Mouse (Mus musculus) CH12.LX (cell line): ENCODE data around the gene Slc9c1. TPM values are rescaled to one million over a fixed set of nuclear protein-coding genes. Genes with fewer than 3 reads are reported as not detected.

Experiments
- DNase-seq: peaks from one replicate; pipeline ENCODE4 v3.0.0-alpha.2; 2013; ENCODE audit errors: extremely low read depth
- H3K27ac ChIP-seq: 2 replicates; pipeline ENCODE4 v1.5.1; 2012; ENCODE audit warnings: low read depth, mild to moderate bottlenecking, control low read depth, moderate library complexity; ENCODE audit not compliant: insufficient read depth
- H3K27me3 ChIP-seq: replicated peaks from 2 replicates; pipeline ENCODE3; 2012; ENCODE audit warnings: inconsistent platforms
- H3K36me3 ChIP-seq, 2 experiments: replicated peaks in 1 of 2; 2 replicates each; pipeline versions ENCODE3 to v1.6.1; 2012; ENCODE audit warnings: inconsistent platforms in 1 of 2, low read length in 1 of 2, mild to moderate bottlenecking in 1 of 2, mixed read lengths in 1 of 2, moderate library complexity in 1 of 2; ENCODE audit not compliant: control insufficient read depth in 1 of 2, insufficient read depth in 1 of 2
- H3K4me1 ChIP-seq, 2 experiments: 2 replicates each; pipeline ENCODE4 v1.6.1; 2012; ENCODE audit warnings: inconsistent platforms in 1 of 2, moderate library complexity in 1 of 2; ENCODE audit not compliant: insufficient read depth in 2 of 2, control insufficient read depth in 1 of 2
- H3K4me2 ChIP-seq: 2 replicates; pipeline ENCODE4 v1.6.1; 2012; ENCODE audit warnings: low read depth, mild to moderate bottlenecking, control low read depth; ENCODE audit not compliant: poor library complexity, insufficient read depth, severe bottlenecking
- H3K4me3 ChIP-seq, 3 experiments: fragments of 150-350 bp in 1 of 3; sonication (generic) in 1 of 3; replicated peaks in 1 of 3; 2 replicates each; pipeline versions ENCODE3 to v1.5.1; 2011 to 2012; ENCODE audit warnings: low read depth in 2 of 3, low read length in 2 of 3, mild to moderate bottlenecking in 2 of 3, moderate library complexity in 2 of 3, control low read depth in 1 of 3, improper control_type of control experiment in 1 of 3, inconsistent platforms in 1 of 3, mixed read lengths in 1 of 3; ENCODE audit not compliant: poor library complexity in 1 of 3
- H3K79me2 ChIP-seq: replicated peaks from 2 replicates; pipeline ENCODE4 v1.6.1; 2012; ENCODE audit warnings: mild to moderate bottlenecking, moderate library complexity; ENCODE audit not compliant: control insufficient read depth, poor library complexity, insufficient read depth, severe bottlenecking; ENCODE audit errors: extremely low read depth
- H3K9ac ChIP-seq: 2 replicates; pipeline ENCODE4 v1.6.1; 2012; ENCODE audit warnings: low read depth, mild to moderate bottlenecking, control low read depth, moderate library complexity; ENCODE audit not compliant: insufficient read depth
- H3K9me3 ChIP-seq: replicated peaks from 2 replicates; pipeline ENCODE3; 2012; ENCODE audit warnings: low read length, inconsistent platforms, mixed read lengths
- CHD1 ChIP-seq: IDR thresholded peaks from 2 replicates; pipeline ENCODE4 v1.6.1; 2012; ENCODE audit warnings: low read depth, low read length, improper control_type of control experiment, inconsistent platforms
- CHD2 ChIP-seq: IDR thresholded peaks from 2 replicates; pipeline ENCODE4 v1.6.1; 2011; ENCODE audit warnings: low read length, improper control_type of control experiment
- E2F4 ChIP-seq: IDR thresholded peaks from 2 replicates; pipeline ENCODE4 v1.6.1; 2011; ENCODE audit warnings: low read depth, low read length, improper control_type of control experiment; ENCODE audit not compliant: insufficient replicate concordance
- GABPA ChIP-seq: IDR thresholded peaks from 2 replicates; pipeline ENCODE4 v1.6.1; 2012; ENCODE audit warnings: low read depth, low read length, improper control_type of control experiment, inconsistent platforms; ENCODE audit not compliant: insufficient replicate concordance
- IRF4 ChIP-seq: IDR thresholded peaks from 2 replicates; pipeline ENCODE4 v1.6.1; 2014; ENCODE audit warnings: low read depth, mild to moderate bottlenecking, inconsistent platforms, low read length, improper control_type of control experiment
- JUN ChIP-seq: IDR thresholded peaks from 2 replicates; pipeline ENCODE4 v1.6.1; 2011; ENCODE audit warnings: low read depth, mild to moderate bottlenecking, low read length, improper control_type of control experiment, moderate library complexity; ENCODE audit not compliant: insufficient read depth
- MAX ChIP-seq: IDR thresholded peaks from 2 replicates; pipeline ENCODE4 v1.6.1; 2011; ENCODE audit warnings: low read length, improper control_type of control experiment
- MAZ ChIP-seq: IDR thresholded peaks from 2 replicates; pipeline ENCODE4 v1.6.1; 2012; ENCODE audit warnings: low read depth, mild to moderate bottlenecking, inconsistent platforms, low read length, improper control_type of control experiment, moderate library complexity
- MEF2A ChIP-seq: IDR thresholded peaks from 2 replicates; pipeline ENCODE4 v1.6.1; 2014; ENCODE audit warnings: low read depth, mild to moderate bottlenecking, inconsistent platforms, low read length, improper control_type of control experiment, borderline replicate concordance
- NELFE ChIP-seq: IDR thresholded peaks from 2 replicates; pipeline ENCODE4 v1.6.1; 2011; ENCODE audit warnings: low read depth, low read length, improper control_type of control experiment
- PAX5 ChIP-seq: IDR thresholded peaks from 2 replicates; pipeline ENCODE4 v1.6.1; 2012; ENCODE audit warnings: low read length, inconsistent platforms, mixed read lengths
- POLR2A ChIP-seq: IDR thresholded peaks from 2 replicates; pipeline ENCODE4 v1.6.1; 2011; ENCODE audit warnings: low read depth, mild to moderate bottlenecking, improper control_type of control experiment, low read length
- TBP ChIP-seq: conservative IDR thresholded peaks from 2 replicates; pipeline ENCODE4 v1.6.1; 2011; ENCODE audit warnings: low read depth, low read length, improper control_type of control experiment
- TCF12 ChIP-seq: IDR thresholded peaks from 2 replicates; pipeline ENCODE4 v1.6.1; 2014; ENCODE audit warnings: low read depth, mild to moderate bottlenecking, inconsistent platforms, low read length, improper control_type of control experiment
- UBTF ChIP-seq: IDR thresholded peaks from 2 replicates; pipeline ENCODE4 v1.6.1; 2012; ENCODE audit warnings: low read depth, mild to moderate bottlenecking, inconsistent platforms, low read length, improper control_type of control experiment, moderate library complexity
- USF2 ChIP-seq: conservative IDR thresholded peaks from 2 replicates; pipeline ENCODE4 v1.6.1; 2011; ENCODE audit warnings: low read depth, low read length, improper control_type of control experiment
- dilution Hi-C: fragments of 300-500 bp; cut with MboI; formaldehyde crosslinking; loops from 2 replicates; pipeline ENCODE4 v1.14.3; 2020; ENCODE audit warnings: low sequenced_read_pairs; ENCODE audit not compliant: extremely low pct_unique_long_range_greater_than_20kb, extremely low pct_ligation_motif_present
- in situ Hi-C: fragments of 300-500 bp; cut with MboI; formaldehyde crosslinking; loops from 3 replicates; pipeline ENCODE4 v1.14.3; 2019; ENCODE audit warnings: low sequenced_read_pairs, low pct_ligation_motif_present, low pct_unique_long_range_greater_than_20kb, mixed read lengths
- polyA plus RNA-seq: library from polyadenylated mRNA; unstranded; fragments of >175 nt; gene quantifications from 2 replicates; pipeline ENCODE4 v1.2.1, GENCODE M21; 2012; ENCODE audit warnings: low read depth; ENCODE audit not compliant: insufficient read length
- total RNA-seq, 2 experiments: library from RNA; depleted of rRNA; stranded (reverse); fragments of 300-350 nt in 1 of 2; fragments of >200 nt in 1 of 2; gene quantifications; 2 replicates each; pipeline ENCODE4 v1.2.3; 2012 to 2014

The Slc9c1 gene
- total and polyA plus RNA-seq, 3 experiments: not detected

DNA sequence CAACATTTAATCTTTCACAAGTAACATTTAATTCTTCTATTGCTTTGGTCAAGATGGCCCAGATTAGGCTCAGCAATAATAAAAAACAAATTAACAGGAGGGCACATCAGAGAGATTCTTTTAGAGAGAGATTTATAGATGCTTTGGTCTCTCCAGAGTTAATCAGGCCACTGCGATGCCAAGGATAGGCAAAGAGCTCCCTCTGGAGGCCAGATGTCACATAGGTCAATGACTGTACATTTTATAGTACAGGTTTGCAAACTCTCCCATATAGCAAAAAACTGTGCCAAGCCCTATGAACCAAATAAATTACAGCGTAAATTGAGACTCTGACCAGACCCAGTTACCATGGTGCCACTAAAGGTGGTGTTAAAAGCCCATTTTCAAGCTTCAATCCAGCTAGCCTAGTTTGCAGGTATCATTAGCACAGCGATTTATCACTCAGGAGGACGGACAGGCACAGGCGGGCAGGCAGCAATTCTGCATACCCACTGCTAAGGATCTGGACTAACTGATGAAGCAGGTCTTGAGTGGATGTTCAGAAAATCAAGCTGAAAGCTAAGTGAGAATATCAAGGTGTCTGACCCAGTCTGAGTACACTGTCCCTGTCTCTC, 95.3 kb downstream of the Slc9c1 start (continued):
- peak; percentile 55; the same call in 1 of the 2 replicates for TF ChIP-seq MEF2A

GRCm38 (mm10) chr16:45632420-45632819, 97.3 kb downstream of the Slc9c1 start:
- in situ Hi-C loops (loop anchor here (5.0 to 25.0 kb wide), 3 partner anchors 48 to 435 kb away; no protein-coding TSS in a partner anchor), dilution Hi-C loops (no loop called here)
- no peaks in the 10 kb centered on the region for H3K36me3 ChIP-seq
- no peaks in the 10 kb centered on the region for H3K27me3 ChIP-seq
- no peaks in the 10 kb centered on the region for H3K79me2 ChIP-seq
- TF ChIP-seq CHD2: no peak
- no peak for TF ChIP-seq MAX
- TF ChIP-seq TCF12: no peak
- TF ChIP-seq E2F4: no peak
- TF ChIP-seq GABPA: no peak
- TF ChIP-seq MEF2A: no peak
- TF ChIP-seq POLR2A: no peak
- no peak for TF ChIP-seq TBP
- no peak for TF ChIP-seq MAZ
- no peak for TF ChIP-seq UBTF
- TF ChIP-seq IRF4: no peak
- no peak for TF ChIP-seq PAX5
- no peak overlapping the region for H3K27ac ChIP-seq
- no peaks in the 10 kb centered on the region for H3K4me1 ChIP-seq
- H3K9ac ChIP-seq: no peak overlapping the region
- no peak overlapping the region for H3K4me2 ChIP-seq
- no peaks in the 10 kb centered on the region for H3K9me3 ChIP-seq
- H3K4me3 ChIP-seq: no peak overlapping the region
- no peak for DNase-seq

GRCm38 (mm10) chr16:45635826-45636225, 100.7 kb downstream of the Slc9c1 start:
- Histone ChIP-seq H3K27ac (no peak overlapping the region), H3K36me3 (no peaks in the 10 kb centered on the region), H3K4me1 (no peaks in the 10 kb centered on the region), H3K79me2 (no peaks in the 10 kb centered on the region), H3K4me3 (no peak overlapping the region), H3K27me3 (no peaks in the 10 kb centered on the region), H3K4me2 (no peak overlapping the region), H3K9ac (no peak overlapping the region), H3K9me3 (no peaks in the 10 kb centered on the region)
- DNase-seq: no peak
- dilution Hi-C loops: no loop called here
- in situ Hi-C loops: loop anchor here (10.0 to 25.0 kb wide), 2 partner anchors 51 to 324 kb away; no protein-coding TSS in a partner anchor
- TF ChIP-seq MAX (no peak), JUN (no peak), PAX5 (no peak), TCF12 (no peak), MEF2A (no peak), USF2 (no peak), NELFE (no peak), CHD1 (no peak)
